Mouse (Mus musculus): ENCODE measurements around the gene Sh3gl2.

GRCm38 (mm10) chr4:85434734-85435133 is 229.8 kb downstream of the Sh3gl2 start:
- no peak for TF ChIP-seq CTCF (conservative IDR thresholded peaks at IDR 0.05 in 1 of 2, IDR thresholded peaks at IDR 0.05 in 1 of 2; ENCODE audit: low read depth in 2 of 2, low read length in 2 of 2)
- no peak for TF ChIP-seq EP300 (IDR thresholded peaks at IDR 0.05; ENCODE audit: low read length)
- no peak for TF ChIP-seq ETS1 (conservative IDR thresholded peaks at IDR 0.05; ENCODE audit: low read depth, low read length)
- no peak for TF ChIP-seq JUN (IDR thresholded peaks at IDR 0.05; ENCODE audit: insufficient read depth, low read depth, low read length)
- no peak for TF ChIP-seq ELF1 (IDR thresholded peaks at IDR 0.05; ENCODE audit: low read depth, low read length)
- no peak for TF ChIP-seq E2F4 (IDR thresholded peaks at IDR 0.05; ENCODE audit: insufficient replicate concordance, low read depth, low read length)
